Mouse (Mus musculus): ENCODE measurements around the gene Gm6890. TPM values are rescaled to one million over a fixed set of nuclear protein-coding genes. Genes with fewer than 3 reads are reported as not detected.
"Not testable (repeated sequence)": the region's sequence is repeated elsewhere in the genome, so short reads cannot be mapped to it uniquely, and the experiment has no call there.

Gene Gm6890
- polyA plus RNA-seq (2011; ENCODE audit: insufficient read depth, insufficient read length, low read depth, missing spikeins): not detected in 2 replicates

- not testable (repeated sequence) for H3K27me3 ChIP-seq (ENCODE audit: control insufficient read depth, insufficient read depth, low read length, poor library complexity, severe bottlenecking); H3K9me3 ChIP-seq (replicated peaks; ENCODE audit: control insufficient read depth, insufficient read depth, low read length, poor library complexity, severe bottlenecking); H3K27ac ChIP-seq (ENCODE audit: insufficient read depth, low read length); H3K4me3 ChIP-seq (ENCODE audit: low read depth, low read length); H3K4me1 ChIP-seq (ENCODE audit: control insufficient read depth, insufficient read depth, low read length); H3K9ac ChIP-seq (ENCODE audit: low read depth, poor library complexity, severe bottlenecking); H3K36me3 ChIP-seq (ENCODE audit: control insufficient read depth, insufficient read depth, low read length, poor library complexity, severe bottlenecking)
Measured at GRCm38 (mm10) chrX:74740627-74741026, at the start of gene Gm6890. Gene Gm6890 (plus strand): TSS chrX:74740927.

- H3K9me3 ChIP-seq (replicated peaks; ENCODE audit: control insufficient read depth, insufficient read depth, low read length, poor library complexity, severe bottlenecking); H3K27ac ChIP-seq (ENCODE audit: insufficient read depth, low read length); H3K4me3 ChIP-seq (ENCODE audit: low read depth, low read length); H3K27me3 ChIP-seq (ENCODE audit: control insufficient read depth, insufficient read depth, low read length, poor library complexity, severe bottlenecking); H3K9ac ChIP-seq (ENCODE audit: low read depth, poor library complexity, severe bottlenecking); H3K36me3 ChIP-seq (ENCODE audit: control insufficient read depth, insufficient read depth, low read length, poor library complexity, severe bottlenecking); H3K4me1 ChIP-seq (ENCODE audit: control insufficient read depth, insufficient read depth, low read length): not testable (repeated sequence)
Measured at GRCm38 (mm10) chrX:74726195-74726594, 14.5 kb upstream of the Gm6890 start.

GRCm38 (mm10) chrX:74770715-74771114, 30.0 kb downstream of the Gm6890 start:
- not testable (repeated sequence) for H3K27ac ChIP-seq (ENCODE audit: insufficient read depth, low read length); H3K36me3 ChIP-seq (ENCODE audit: control insufficient read depth, insufficient read depth, low read length, poor library complexity, severe bottlenecking); H3K4me3 ChIP-seq (ENCODE audit: low read depth, low read length); H3K4me1 ChIP-seq (ENCODE audit: control insufficient read depth, insufficient read depth, low read length); H3K27me3 ChIP-seq (ENCODE audit: control insufficient read depth, insufficient read depth, low read length, poor library complexity, severe bottlenecking); H3K9me3 ChIP-seq (replicated peaks; ENCODE audit: control insufficient read depth, insufficient read depth, low read length, poor library complexity, severe bottlenecking); H3K9ac ChIP-seq (ENCODE audit: low read depth, poor library complexity, severe bottlenecking)

Other genes with a start within 250 kb of the Gm6890 start
- gene Olfr1326-ps1, start 166.0 kb upstream of the Gm6890 start, polyA plus RNA-seq (2011; ENCODE audit: insufficient read depth, insufficient read length, low read depth, missing spikeins): not detected in 2 replicates
- gene Olfr1325, start 148.2 kb upstream of the Gm6890 start, polyA plus RNA-seq (2011; ENCODE audit: insufficient read depth, insufficient read length, low read depth, missing spikeins): not detected in 2 replicates
- 0.30 and 0.43 TPM in 2 replicates for gene Gm5640, start 95.3 kb upstream of the Gm6890 start, polyA plus RNA-seq (2011; ENCODE audit: insufficient read depth, insufficient read length, low read depth, missing spikeins)
- gene Gm5936, start 96.3 kb downstream of the Gm6890 start, polyA plus RNA-seq (2011; ENCODE audit: insufficient read depth, insufficient read length, low read depth, missing spikeins): not detected in 2 replicates